Mouse (Mus musculus): ENCODE measurements around the gene Serpina1a. TPM values are rescaled to one million over a fixed set of nuclear protein-coding genes. Genes with fewer than 3 reads are reported as not detected.
"Not testable (repeated sequence)": the region's sequence is repeated elsewhere in the genome, so short reads cannot be mapped to it uniquely, and the experiment has no call there.

Gene Serpina1a
- polyA plus RNA-seq, 2 experiments = 500 to 503 TPM

- TF ChIP-seq CTCF (IDR thresholded peaks at IDR 0.05; ENCODE audit: low read depth) (no peak), EP300 (IDR thresholded peaks at IDR 0.05; ENCODE audit: low read depth) (no peak)
- H3K4me2 ChIP-seq (ENCODE audit: low read depth) = peak overlapping the region; percentile 40
- no peaks in the 10 kb centered on the region for H3K4me1 ChIP-seq (replicated peaks; ENCODE audit: control insufficient read depth in 2 of 2, insufficient read depth in 2 of 2, low read length in 1 of 2)
- ATAC-seq (ENCODE audit: insufficient read depth) (no peak), DNase-seq (ENCODE audit: low read depth in 3 of 3, low spot score in 3 of 3) (no peak)
- H3K4me3 ChIP-seq (ENCODE audit: insufficient read depth in 1 of 2, low read depth in 2 of 2, low read length in 2 of 2) = no peak overlapping the region
- H3K36me3 ChIP-seq (replicated peaks; ENCODE audit: control insufficient read depth, insufficient read depth, low read depth) = no peaks in the 10 kb centered on the region
- no peak overlapping the region for H3K27ac ChIP-seq
- no peaks in the 10 kb centered on the region for H3K9me3 ChIP-seq (ENCODE audit: control insufficient read depth, low read length)
- 45% methylated on average over 3 of the region's 3 CpGs for WGBS (ENCODE audit: insufficient replicate concordance)
- H3K9ac ChIP-seq (replicated peaks) = no peak overlapping the region
- H3K27me3 ChIP-seq (ENCODE audit: control insufficient read depth, insufficient read depth, low read length) = no peaks in the 10 kb centered on the region
Measured at GRCm38 (mm10) chr12:103860976-103861375, 2.4 kb downstream of the Serpina1a start.

- 52% methylated on average over 3 of the region's 4 CpGs for WGBS (ENCODE audit: insufficient replicate concordance)
- not testable (repeated sequence) for H3K9ac ChIP-seq (replicated peaks); H3K4me1 ChIP-seq (replicated peaks; ENCODE audit: control insufficient read depth in 2 of 2, insufficient read depth in 2 of 2, low read length in 1 of 2); DNase-seq (ENCODE audit: low read depth in 3 of 3, low spot score in 3 of 3); H3K27ac ChIP-seq; H3K9me3 ChIP-seq (ENCODE audit: control insufficient read depth, low read length); H3K36me3 ChIP-seq (replicated peaks; ENCODE audit: control insufficient read depth, insufficient read depth, low read depth); H3K27me3 ChIP-seq (ENCODE audit: control insufficient read depth, insufficient read depth, low read length); ATAC-seq (ENCODE audit: insufficient read depth); H3K4me3 ChIP-seq (ENCODE audit: insufficient read depth in 1 of 2, low read depth in 2 of 2, low read length in 2 of 2)
- H3K4me2 ChIP-seq (ENCODE audit: low read depth) = peak overlapping the region; percentile 40
Measured at GRCm38 (mm10) chr12:103860571-103860970, 2.8 kb downstream of the Serpina1a start.

- WGBS (ENCODE audit: insufficient replicate concordance) = 35% methylated on average over 3 of the region's 3 CpGs
- not testable (repeated sequence) for H3K9ac ChIP-seq (replicated peaks); H3K27ac ChIP-seq; H3K4me3 ChIP-seq (ENCODE audit: insufficient read depth in 1 of 2, low read depth in 2 of 2, low read length in 2 of 2); DNase-seq (ENCODE audit: low read depth in 3 of 3, low spot score in 3 of 3); H3K9me3 ChIP-seq (ENCODE audit: control insufficient read depth, low read length); H3K4me1 ChIP-seq (replicated peaks; ENCODE audit: control insufficient read depth in 2 of 2, insufficient read depth in 2 of 2, low read length in 1 of 2); H3K4me2 ChIP-seq (ENCODE audit: low read depth); ATAC-seq (ENCODE audit: insufficient read depth); H3K27me3 ChIP-seq (ENCODE audit: control insufficient read depth, insufficient read depth, low read length); H3K36me3 ChIP-seq (replicated peaks; ENCODE audit: control insufficient read depth, insufficient read depth, low read depth)
Measured at GRCm38 (mm10) chr12:103859584-103859983, 3.8 kb downstream of the Serpina1a start.

GRCm38 (mm10) chr12:103853032-103853431, 10.3 kb downstream of the Serpina1a start:
- not testable (repeated sequence) for H3K36me3 ChIP-seq (replicated peaks; ENCODE audit: control insufficient read depth, insufficient read depth, low read depth); H3K9ac ChIP-seq (replicated peaks); H3K27ac ChIP-seq; H3K4me2 ChIP-seq (ENCODE audit: low read depth); H3K9me3 ChIP-seq (ENCODE audit: control insufficient read depth, low read length); ATAC-seq (ENCODE audit: insufficient read depth); H3K27me3 ChIP-seq (ENCODE audit: control insufficient read depth, insufficient read depth, low read length); H3K4me1 ChIP-seq (replicated peaks; ENCODE audit: control insufficient read depth in 2 of 2, insufficient read depth in 2 of 2, low read length in 1 of 2); DNase-seq (ENCODE audit: low read depth in 3 of 3, low spot score in 3 of 3); H3K4me3 ChIP-seq (ENCODE audit: insufficient read depth in 1 of 2, low read depth in 2 of 2, low read length in 2 of 2)
- 76% methylated on average over 2 of the region's 2 CpGs for WGBS (ENCODE audit: insufficient replicate concordance)

GRCm38 (mm10) chr12:103830273-103830672, 33.1 kb downstream of the Serpina1a start, which contains the start of gene Serpina1b:
TSS of gene Serpina1b (minus strand) at chr12:103830373.
- H3K27ac ChIP-seq; H3K36me3 ChIP-seq (replicated peaks; ENCODE audit: control insufficient read depth, insufficient read depth, low read depth); ATAC-seq (ENCODE audit: insufficient read depth); H3K4me2 ChIP-seq (ENCODE audit: low read depth); DNase-seq (ENCODE audit: low read depth in 3 of 3, low spot score in 3 of 3); H3K27me3 ChIP-seq (ENCODE audit: control insufficient read depth, insufficient read depth, low read length); H3K4me3 ChIP-seq (ENCODE audit: insufficient read depth in 1 of 2, low read depth in 2 of 2, low read length in 2 of 2); H3K9ac ChIP-seq (replicated peaks); H3K9me3 ChIP-seq (ENCODE audit: control insufficient read depth, low read length); H3K4me1 ChIP-seq (replicated peaks; ENCODE audit: control insufficient read depth in 2 of 2, insufficient read depth in 2 of 2, low read length in 1 of 2): not testable (repeated sequence)
- WGBS (ENCODE audit: insufficient replicate concordance) = 48% methylated on average over 4 of the region's 4 CpGs

GRCm38 (mm10) chr12:103827661-103828372, 35.5 kb downstream of the Serpina1a start:
- not testable (repeated sequence) for H3K36me3 ChIP-seq (replicated peaks; ENCODE audit: control insufficient read depth, insufficient read depth, low read depth); DNase-seq (ENCODE audit: low read depth in 3 of 3, low spot score in 3 of 3); H3K9me3 ChIP-seq (ENCODE audit: control insufficient read depth, low read length); ATAC-seq (ENCODE audit: insufficient read depth); H3K4me1 ChIP-seq (replicated peaks; ENCODE audit: control insufficient read depth in 2 of 2, insufficient read depth in 2 of 2, low read length in 1 of 2); H3K27me3 ChIP-seq (ENCODE audit: control insufficient read depth, insufficient read depth, low read length); H3K27ac ChIP-seq; H3K4me2 ChIP-seq (ENCODE audit: low read depth); H3K9ac ChIP-seq (replicated peaks)
- 57% methylated on average over 6 of the region's 6 CpGs for WGBS (ENCODE audit: insufficient replicate concordance)
- peak overlapping the region; percentile 37 to 49 for H3K4me3 ChIP-seq (ENCODE audit: insufficient read depth in 1 of 2, low read depth in 2 of 2, low read length in 2 of 2)

GRCm38 (mm10) chr12:103823826-103824225, 39.5 kb downstream of the Serpina1a start:
- not testable (repeated sequence) for H3K4me1 ChIP-seq (replicated peaks; ENCODE audit: control insufficient read depth in 2 of 2, insufficient read depth in 2 of 2, low read length in 1 of 2); H3K9me3 ChIP-seq (ENCODE audit: control insufficient read depth, low read length); DNase-seq (ENCODE audit: low read depth in 3 of 3, low spot score in 3 of 3); H3K27me3 ChIP-seq (ENCODE audit: control insufficient read depth, insufficient read depth, low read length); H3K9ac ChIP-seq (replicated peaks); H3K27ac ChIP-seq; H3K36me3 ChIP-seq (replicated peaks; ENCODE audit: control insufficient read depth, insufficient read depth, low read depth); ATAC-seq (ENCODE audit: insufficient read depth); H3K4me2 ChIP-seq (ENCODE audit: low read depth); H3K4me3 ChIP-seq (ENCODE audit: insufficient read depth in 1 of 2, low read depth in 2 of 2, low read length in 2 of 2)
- WGBS (ENCODE audit: insufficient replicate concordance) = 49% methylated on average over 4 of the region's 5 CpGs

Measured in liver, embryonic 14.5 days (tissue).